Mouse (Mus musculus): Measurements from ENCODE around the gene Pabpc4. TPM values are rescaled to one million over a fixed set of nuclear protein-coding genes. Genes with fewer than 3 reads are reported as not detected.
"Not testable (repeated sequence)": the region's sequence is repeated elsewhere in the genome, so short reads cannot be mapped to it uniquely, and the experiment has no call there.

The Pabpc4 gene
- polyA plus RNA-seq, 1 experiment, result 175 TPM

DNA sequence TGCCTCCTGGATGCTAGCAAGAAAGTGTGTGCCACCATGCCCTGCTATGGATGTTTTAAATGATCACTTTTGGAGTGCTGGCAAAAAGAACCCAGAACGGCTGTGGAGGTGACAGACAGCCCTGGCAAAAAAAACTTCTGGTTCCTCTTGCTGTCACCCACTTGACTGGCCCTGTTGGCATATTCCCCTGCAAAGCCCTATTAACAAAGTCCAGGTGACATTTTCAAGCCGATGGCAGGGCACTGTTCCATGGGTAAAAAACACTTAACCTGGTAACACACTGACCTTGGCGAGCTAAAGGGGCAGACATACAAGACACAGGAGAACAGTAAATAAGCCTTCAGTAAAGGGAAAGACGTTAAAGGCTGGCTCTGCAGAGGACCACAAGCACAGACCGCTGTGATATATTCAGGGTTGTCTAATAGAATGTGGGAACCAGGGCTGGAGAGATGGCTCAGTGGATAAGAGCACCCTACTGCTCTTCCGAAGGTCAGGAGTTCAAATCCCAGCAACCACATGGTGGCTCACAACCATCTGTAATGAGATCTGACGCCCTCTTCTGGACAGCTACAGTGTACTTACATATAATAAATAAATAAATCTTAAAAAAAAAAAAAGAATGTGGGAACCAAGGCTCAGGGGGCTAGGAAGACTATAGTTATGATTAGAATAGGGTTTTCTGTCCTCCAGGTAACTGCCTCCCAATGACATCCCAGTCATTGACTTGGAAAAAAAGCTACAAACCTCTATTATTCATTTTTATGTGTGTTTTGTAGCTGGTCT lies 31.7 kb downstream of the Pabpc4 start:
- Histone ChIP-seq H3K27me3 (ENCODE audit: control insufficient read depth, insufficient read depth, insufficient read length) (no peaks in the 10 kb centered on the region), H3K4me3 (ENCODE audit: insufficient read depth, poor library complexity, severe bottlenecking) (no peak overlapping the region), H3K79me2 (ENCODE audit: control insufficient read depth, insufficient read depth) (peaks cover 33% of the 10 kb centered on the region), H3ac (ENCODE audit: control insufficient read depth, insufficient read length, low read depth) (no peak overlapping the region), H3K79me3 (ENCODE audit: low read depth) (peaks cover 3% of the 10 kb centered on the region), H3K36me3 (ENCODE audit: control insufficient read depth, insufficient read depth) (peaks cover 94% of the 10 kb centered on the region)
- TF ChIP-seq CEBPB (IDR thresholded peaks at IDR 0.05; ENCODE audit: low read depth), result no peak
- no peak for TF ChIP-seq FOSL1 (IDR thresholded peaks at IDR 0.05; ENCODE audit: insufficient read depth, low read length, poor library complexity, severe bottlenecking)
- TF ChIP-seq MYOG (IDR thresholded peaks at IDR 0.05; ENCODE audit: control insufficient read depth, extremely low read depth, insufficient read length), result no peak
- no peak for TF ChIP-seq MYOD1 (IDR thresholded peaks at IDR 0.05; ENCODE audit: control insufficient read depth, insufficient read length, low read depth)
- TF ChIP-seq CTCF (IDR thresholded peaks at IDR 0.05; ENCODE audit: control insufficient read depth, insufficient read depth, insufficient read length), result no peak
- TF ChIP-seq MAX (IDR thresholded peaks at IDR 0.05), result no peak
- TF ChIP-seq USF1 (IDR thresholded peaks at IDR 0.05; ENCODE audit: low read depth), result no peak

DNA sequence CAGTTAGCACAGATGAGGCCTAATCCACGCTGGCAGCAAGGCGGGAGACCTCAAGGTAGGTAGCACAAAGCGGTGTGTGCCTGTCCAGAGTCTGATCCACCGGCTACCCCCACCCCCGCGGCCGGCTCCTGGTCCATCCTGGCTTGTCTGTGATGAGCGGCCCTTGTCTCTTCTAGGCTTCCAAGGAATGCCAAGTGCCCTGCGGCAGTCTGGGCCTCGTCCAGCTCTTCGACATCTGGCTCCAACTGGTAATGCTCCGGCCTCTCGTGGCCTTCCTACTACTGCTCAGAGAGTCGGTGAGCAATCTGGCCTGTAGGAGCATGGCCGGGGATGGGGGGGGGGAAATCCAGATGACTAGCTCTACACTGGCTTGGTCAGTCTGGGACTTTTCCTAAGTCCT lies 32.9 kb downstream of the Pabpc4 start:
- Histone ChIP-seq H3K79me2 (ENCODE audit: control insufficient read depth, insufficient read depth) (peaks cover 23% of the 10 kb centered on the region), H3K36me3 (ENCODE audit: control insufficient read depth, insufficient read depth) (peaks cover 94% of the 10 kb centered on the region)
- H3K79me3 ChIP-seq (ENCODE audit: low read depth); H3ac ChIP-seq (ENCODE audit: control insufficient read depth, insufficient read length, low read depth); H3K27me3 ChIP-seq (ENCODE audit: control insufficient read depth, insufficient read depth, insufficient read length); H3K4me3 ChIP-seq (ENCODE audit: insufficient read depth, poor library complexity, severe bottlenecking): not testable (repeated sequence)

DNA sequence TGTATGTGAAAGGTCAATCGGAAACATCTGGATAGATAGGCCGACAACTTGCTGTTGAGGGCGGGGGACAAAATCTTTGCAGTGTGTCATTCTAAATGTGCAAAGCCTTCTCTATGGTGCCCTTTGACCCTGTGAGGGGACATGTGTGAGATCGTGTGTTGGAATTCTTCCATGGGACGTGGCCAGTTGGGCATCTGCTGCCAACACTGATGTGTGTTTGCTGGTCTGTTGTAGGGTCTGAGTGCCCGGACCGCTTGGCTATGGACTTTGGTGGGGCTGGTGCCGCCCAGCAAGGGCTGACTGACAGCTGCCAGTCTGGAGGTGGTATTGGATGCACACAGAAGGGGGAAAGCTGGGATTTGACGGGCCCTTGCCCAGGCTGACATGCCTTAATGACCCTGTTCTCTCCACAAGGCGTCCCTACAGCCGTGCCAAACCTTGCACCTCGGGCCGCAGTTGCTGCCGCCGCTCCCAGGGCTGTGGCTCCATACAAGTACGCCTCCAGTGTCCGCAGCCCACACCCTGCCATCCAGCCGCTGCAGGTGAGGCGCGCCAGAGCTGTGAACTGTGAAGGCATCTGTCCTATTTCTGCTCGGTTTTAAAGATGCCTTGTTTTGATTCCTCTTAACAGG lies 33.5 kb downstream of the Pabpc4 start:
- peaks cover 96% of the 10 kb centered on the region for H3K36me3 ChIP-seq (ENCODE audit: control insufficient read depth, insufficient read depth)
- no peak overlapping the region for H3ac ChIP-seq (ENCODE audit: control insufficient read depth, insufficient read length, low read depth)
- no peaks in the 10 kb centered on the region for H3K27me3 ChIP-seq (ENCODE audit: control insufficient read depth, insufficient read depth, insufficient read length)
- peaks cover 3% of the 10 kb centered on the region for H3K79me3 ChIP-seq (ENCODE audit: low read depth)
- TF ChIP-seq MYOG (IDR thresholded peaks at IDR 0.05; ENCODE audit: control insufficient read depth, extremely low read depth, insufficient read length), result no peak
- no peak for TF ChIP-seq FOSL1 (IDR thresholded peaks at IDR 0.05; ENCODE audit: insufficient read depth, low read length, poor library complexity, severe bottlenecking)
- no peak for TF ChIP-seq CTCF (IDR thresholded peaks at IDR 0.05; ENCODE audit: control insufficient read depth, insufficient read depth, insufficient read length)
- no peak for TF ChIP-seq CEBPB (IDR thresholded peaks at IDR 0.05; ENCODE audit: low read depth)
- no peak for TF ChIP-seq USF1 (IDR thresholded peaks at IDR 0.05; ENCODE audit: low read depth)
- no peak for TF ChIP-seq MYOD1 (IDR thresholded peaks at IDR 0.05; ENCODE audit: control insufficient read depth, insufficient read length, low read depth)
- TF ChIP-seq MAX (IDR thresholded peaks at IDR 0.05), result no peak
- peaks cover 21% of the 10 kb centered on the region for H3K79me2 ChIP-seq (ENCODE audit: control insufficient read depth, insufficient read depth)
- H3K4me3 ChIP-seq (ENCODE audit: insufficient read depth, poor library complexity, severe bottlenecking), result no peak overlapping the region

GRCm38 (mm10) chr4:123296148-123296534 lies 34.0 kb downstream of the Pabpc4 start:
- peaks cover 96% of the 10 kb centered on the region for H3K36me3 ChIP-seq (ENCODE audit: control insufficient read depth, insufficient read depth)
- TF ChIP-seq USF1 (IDR thresholded peaks at IDR 0.05; ENCODE audit: low read depth) (no peak), CEBPB (IDR thresholded peaks at IDR 0.05; ENCODE audit: low read depth) (no peak), MYOG (IDR thresholded peaks at IDR 0.05; ENCODE audit: control insufficient read depth, extremely low read depth, insufficient read length) (no peak), CTCF (IDR thresholded peaks at IDR 0.05; ENCODE audit: control insufficient read depth, insufficient read depth, insufficient read length) (no peak), MYOD1 (IDR thresholded peaks at IDR 0.05; ENCODE audit: control insufficient read depth, insufficient read length, low read depth) (no peak), MAX (IDR thresholded peaks at IDR 0.05) (no peak), FOSL1 (IDR thresholded peaks at IDR 0.05; ENCODE audit: insufficient read depth, low read length, poor library complexity, severe bottlenecking) (no peak)

DNA sequence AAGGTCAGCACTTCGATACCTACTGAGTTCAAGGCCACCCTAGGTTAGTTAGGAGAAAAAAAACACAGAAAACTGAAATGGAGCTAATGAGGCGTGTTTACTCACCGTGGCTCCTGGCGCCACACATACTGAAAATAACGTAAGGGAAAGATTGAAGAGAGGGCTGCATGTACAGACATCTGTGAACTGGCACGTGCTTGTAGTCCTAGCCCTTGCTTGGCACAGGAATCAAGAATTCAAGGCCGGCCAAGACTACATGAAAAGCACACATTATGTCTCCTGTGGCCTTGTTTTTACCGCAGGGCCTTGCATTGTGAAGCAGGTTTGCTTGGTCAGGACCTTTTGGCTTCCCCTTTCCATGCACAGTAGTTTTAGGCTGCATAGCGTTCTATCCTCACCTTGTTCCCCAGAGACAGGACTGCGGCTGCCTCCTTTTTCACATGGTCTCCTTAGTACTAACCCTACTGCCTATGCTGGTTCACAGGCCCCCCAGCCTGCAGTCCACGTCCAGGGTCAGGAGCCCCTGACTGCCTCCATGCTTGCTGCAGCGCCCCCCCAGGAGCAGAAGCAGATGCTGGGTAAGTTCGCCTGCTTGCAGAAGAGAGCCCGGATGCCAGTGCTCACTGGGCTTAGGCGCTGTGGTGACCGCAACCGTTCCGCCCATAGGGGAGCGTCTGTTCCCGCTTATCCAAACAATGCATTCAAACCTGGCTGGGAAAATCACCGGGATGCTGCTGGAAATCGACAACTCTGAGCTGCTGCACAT lies 35.2 kb downstream of the Pabpc4 start:
- H3K4me3 ChIP-seq (ENCODE audit: insufficient read depth, poor library complexity, severe bottlenecking), result no peak overlapping the region
- H3K27me3 ChIP-seq (ENCODE audit: control insufficient read depth, insufficient read depth, insufficient read length), result no peaks in the 10 kb centered on the region
- H3K79me3 ChIP-seq (ENCODE audit: low read depth), result peaks cover 3% of the 10 kb centered on the region
- H3ac ChIP-seq (ENCODE audit: control insufficient read depth, insufficient read length, low read depth), result no peak overlapping the region
- H3K79me2 ChIP-seq (ENCODE audit: control insufficient read depth, insufficient read depth), result peaks cover 4% of the 10 kb centered on the region
- peaks cover 96% of the 10 kb centered on the region for H3K36me3 ChIP-seq (ENCODE audit: control insufficient read depth, insufficient read depth)
- TF ChIP-seq MYOD1 (IDR thresholded peaks at IDR 0.05; ENCODE audit: control insufficient read depth, insufficient read length, low read depth) (no peak), MAX (IDR thresholded peaks at IDR 0.05) (no peak), CEBPB (IDR thresholded peaks at IDR 0.05; ENCODE audit: low read depth) (no peak), CTCF (IDR thresholded peaks at IDR 0.05; ENCODE audit: control insufficient read depth, insufficient read depth, insufficient read length) (no peak), FOSL1 (IDR thresholded peaks at IDR 0.05; ENCODE audit: insufficient read depth, low read length, poor library complexity, severe bottlenecking) (no peak), MYOG (IDR thresholded peaks at IDR 0.05; ENCODE audit: control insufficient read depth, extremely low read depth, insufficient read length) (no peak), USF1 (IDR thresholded peaks at IDR 0.05; ENCODE audit: low read depth) (no peak)

More at GRCm38 (mm10) chr4:123296148-123296534, 34.0 kb downstream of the Pabpc4 start:
- H3K79me3 ChIP-seq (ENCODE audit: low read depth), result peaks cover 3% of the 10 kb centered on the region
- no peaks in the 10 kb centered on the region for H3K27me3 ChIP-seq (ENCODE audit: control insufficient read depth, insufficient read depth, insufficient read length)
- H3K4me3 ChIP-seq (ENCODE audit: insufficient read depth, poor library complexity, severe bottlenecking), result no peak overlapping the region
- no peak overlapping the region for H3ac ChIP-seq (ENCODE audit: control insufficient read depth, insufficient read length, low read depth)
- peaks cover 16% of the 10 kb centered on the region for H3K79me2 ChIP-seq (ENCODE audit: control insufficient read depth, insufficient read depth)

Measured in C2C12 (cell line).